Mouse (Mus musculus) forebrain, embryonic 10.5 days (tissue): Measurements from ENCODE around the gene Ripor2. TPM values are rescaled to one million over a fixed set of nuclear protein-coding genes. Genes with fewer than 3 reads are reported as not detected.
A peak's percentile ranks its signal among the peaks of the same experiment; 100 is the strongest.

ENCODE experiments used
- DNase-seq: peaks from one replicate; pipeline ENCODE4 v3.0.0-alpha.2; 2017; ENCODE audit warnings: low spot score; ENCODE audit errors: extremely low spot score
- H3K27ac ChIP-seq: fragments of 300-500 bp; sonication (generic); 2 replicates; pipeline ENCODE4 v1.5.1; 2016; ENCODE audit warnings: mild to moderate bottlenecking
- H3K27me3 ChIP-seq: fragments of 300-500 bp; sonication (generic); 2 replicates; pipeline ENCODE4 v1.6.1; 2016; ENCODE audit warnings: mild to moderate bottlenecking; ENCODE audit not compliant: poor library complexity, severe bottlenecking
- H3K36me3 ChIP-seq: fragments of 300-500 bp; sonication (generic); replicated peaks from 2 replicates; pipeline ENCODE4 v1.6.1; 2016; ENCODE audit warnings: mild to moderate bottlenecking, moderate library complexity
- H3K4me1 ChIP-seq: fragments of 300-500 bp; sonication (generic); 2 replicates; pipeline ENCODE4 v1.6.1; 2016
- H3K4me3 ChIP-seq: fragments of 300-500 bp; sonication (generic); 2 replicates; pipeline ENCODE4 v1.5.1; 2016; ENCODE audit warnings: mild to moderate bottlenecking, moderate library complexity
- H3K9me3 ChIP-seq: fragments of 300-500 bp; sonication (generic); 2 replicates; pipeline ENCODE4 v1.6.1; 2016; ENCODE audit warnings: mild to moderate bottlenecking, moderate library complexity
- WGBS: fragments of 180-500 bp; shearing (Covaris S2); methylation state at CpG from one replicate; pipeline ENCODE4 v1.1.7; 2016; 5-methylcytosine and 5-hydroxymethylcytosine counted together
- polyA plus RNA-seq: library from polyadenylated mRNA; unstranded; fragments of >200 nt; fragmentation: Nextera tagmentation; extraction: Ambion mirVana; gene quantifications from 2 replicates; pipeline ENCODE4 v1.2.1, GENCODE M21; 2016

The Ripor2 gene
- polyA plus RNA-seq, 1 experiment from 2014 or later: 2.2 TPM

DNA sequence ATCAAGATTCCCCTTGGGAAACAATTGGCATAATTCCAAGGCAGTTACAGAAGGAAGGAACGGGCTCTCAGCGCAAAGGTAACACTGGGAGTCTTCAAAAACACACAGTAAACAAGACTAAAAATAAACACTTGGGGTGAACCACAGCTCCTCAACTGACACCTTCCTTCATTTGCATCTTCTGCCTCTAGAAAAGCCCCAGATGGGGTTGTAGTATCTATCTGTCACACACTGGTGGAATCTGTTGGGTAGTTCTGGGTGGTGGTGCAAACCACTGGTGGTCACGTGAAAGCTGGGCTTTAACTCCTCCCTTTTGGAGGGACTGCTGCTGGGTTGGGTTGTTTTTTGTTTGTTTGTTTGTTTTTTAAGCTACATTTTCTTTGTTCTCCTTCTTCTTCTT, 31.4 kb downstream of the Ripor2 start:
- no peak for DNase-seq
- Histone ChIP-seq H3K36me3 (no peaks in the 10 kb centered on the region), H3K9me3 (no peaks in the 10 kb centered on the region), H3K27ac (no peak overlapping the region), H3K4me1 (peaks cover 15% of the 10 kb centered on the region), H3K4me3 (no peak overlapping the region), H3K27me3 (no peaks in the 10 kb centered on the region)
- WGBS: 90% methylated on average over 3 of the region's 3 CpGs

DNA sequence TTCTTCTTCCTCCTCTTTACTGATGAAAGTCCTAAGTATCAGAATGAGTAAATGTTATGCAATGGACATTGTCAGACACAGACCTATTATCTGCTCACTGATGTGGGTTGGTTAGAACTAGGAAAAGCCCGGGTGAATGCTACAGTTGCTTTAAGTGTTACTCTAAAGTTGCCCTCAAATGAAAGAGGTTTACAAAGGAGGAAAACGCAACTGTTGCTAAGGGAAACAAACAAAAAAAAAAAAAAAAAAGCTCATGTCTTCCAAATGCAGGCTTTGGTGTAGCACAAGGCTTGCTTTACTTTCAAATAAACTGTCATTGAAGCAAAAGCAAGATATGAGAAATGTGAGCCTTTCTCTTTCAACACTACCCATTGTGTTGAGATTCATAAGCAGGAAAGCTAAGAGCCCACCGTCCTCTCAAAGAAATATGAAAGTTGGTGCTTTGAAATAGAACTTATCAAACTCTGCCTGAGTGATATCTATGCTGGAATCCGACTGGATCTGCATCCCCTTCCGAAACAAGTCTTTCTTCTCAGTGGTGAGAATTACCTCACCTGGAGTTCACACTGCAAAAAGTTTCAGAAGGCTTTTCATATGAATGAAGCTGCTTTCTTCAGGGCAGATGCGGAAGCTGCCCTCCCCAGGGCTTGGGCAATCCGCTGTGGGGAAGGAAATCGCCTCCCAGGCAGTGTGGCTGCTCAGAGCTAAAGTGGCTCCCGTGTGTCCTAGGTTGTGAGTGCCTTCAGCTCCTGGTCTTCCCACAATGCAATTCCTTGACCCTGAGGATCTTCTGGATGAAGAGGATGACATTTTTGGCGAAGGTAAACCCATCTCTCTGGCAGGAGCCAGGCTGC, 32.2 kb downstream of the Ripor2 start:
- WGBS: 68% methylated on average over 10 of the region's 10 CpGs
- Histone ChIP-seq H3K4me3 (no peak overlapping the region), H3K27ac (no peak overlapping the region), H3K27me3 (no peaks in the 10 kb centered on the region), H3K4me1 (peaks cover 15% of the 10 kb centered on the region), H3K9me3 (no peaks in the 10 kb centered on the region), H3K36me3 (no peaks in the 10 kb centered on the region)
- DNase-seq: no peak

DNA sequence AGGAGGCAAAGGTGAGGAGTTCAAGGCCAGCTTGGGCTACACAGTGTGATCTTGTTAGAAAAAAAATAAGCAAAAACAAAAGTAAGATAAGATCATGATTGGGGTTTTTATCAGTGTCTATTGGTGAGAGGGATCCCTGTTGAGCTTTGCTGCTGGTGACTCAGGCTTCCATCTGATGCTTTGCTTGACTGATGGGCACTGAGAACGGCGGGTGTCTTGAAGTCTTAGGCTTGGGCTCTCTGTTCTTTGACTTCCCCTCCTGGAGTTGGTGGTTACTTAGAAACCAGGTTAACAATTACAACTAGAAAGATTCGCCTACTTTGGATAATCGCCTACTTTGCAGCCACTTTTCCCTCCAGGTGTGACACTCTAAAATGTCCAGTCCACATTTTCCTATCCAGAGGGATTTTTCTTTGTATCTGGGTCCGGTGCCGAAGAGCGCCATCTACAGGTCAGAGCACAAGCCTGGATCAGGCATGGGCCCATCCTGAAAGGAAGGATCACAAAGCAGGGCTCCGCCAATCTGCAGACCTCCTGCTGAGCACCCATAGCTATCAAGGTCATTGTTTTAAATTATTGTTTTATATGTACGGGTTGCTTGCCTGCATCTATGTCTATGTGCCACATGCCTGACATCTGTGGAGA, 34.1 kb downstream of the Ripor2 start:
- Histone ChIP-seq H3K36me3 (no peaks in the 10 kb centered on the region), H3K27ac (no peak overlapping the region), H3K4me1 (peaks cover 15% of the 10 kb centered on the region), H3K9me3 (no peaks in the 10 kb centered on the region), H3K4me3 (no peak overlapping the region), H3K27me3 (no peaks in the 10 kb centered on the region)
- DNase-seq: no peak
- WGBS: 54% methylated on average over 9 of the region's 9 CpGs

DNA sequence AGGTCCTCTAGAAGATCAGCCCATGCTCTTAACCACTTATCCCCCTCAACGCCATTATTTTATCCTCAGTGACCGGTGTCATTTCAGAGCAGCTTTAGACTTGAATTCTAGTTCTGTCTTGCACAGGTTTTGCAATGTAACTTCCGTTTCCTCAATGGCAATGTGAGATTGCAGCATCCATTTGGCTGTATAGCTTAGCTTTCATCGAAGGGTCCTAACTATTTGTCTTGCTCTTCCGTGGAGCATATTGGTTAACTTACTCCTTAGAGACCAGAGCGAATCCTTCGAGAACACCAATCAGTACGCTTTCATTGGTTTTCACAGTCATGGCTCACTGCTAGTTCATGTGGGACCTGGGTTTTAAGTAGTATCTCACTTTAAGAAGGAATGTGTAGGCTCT, 34.7 kb downstream of the Ripor2 start:
- Histone ChIP-seq H3K27ac (no peak overlapping the region), H3K27me3 (no peaks in the 10 kb centered on the region), H3K36me3 (no peaks in the 10 kb centered on the region), H3K9me3 (no peaks in the 10 kb centered on the region), H3K4me3 (no peak overlapping the region), H3K4me1 (peaks cover 15% of the 10 kb centered on the region)
- 89% methylated on average over 8 of the region's 8 CpGs for WGBS
- DNase-seq: no peak

DNA sequence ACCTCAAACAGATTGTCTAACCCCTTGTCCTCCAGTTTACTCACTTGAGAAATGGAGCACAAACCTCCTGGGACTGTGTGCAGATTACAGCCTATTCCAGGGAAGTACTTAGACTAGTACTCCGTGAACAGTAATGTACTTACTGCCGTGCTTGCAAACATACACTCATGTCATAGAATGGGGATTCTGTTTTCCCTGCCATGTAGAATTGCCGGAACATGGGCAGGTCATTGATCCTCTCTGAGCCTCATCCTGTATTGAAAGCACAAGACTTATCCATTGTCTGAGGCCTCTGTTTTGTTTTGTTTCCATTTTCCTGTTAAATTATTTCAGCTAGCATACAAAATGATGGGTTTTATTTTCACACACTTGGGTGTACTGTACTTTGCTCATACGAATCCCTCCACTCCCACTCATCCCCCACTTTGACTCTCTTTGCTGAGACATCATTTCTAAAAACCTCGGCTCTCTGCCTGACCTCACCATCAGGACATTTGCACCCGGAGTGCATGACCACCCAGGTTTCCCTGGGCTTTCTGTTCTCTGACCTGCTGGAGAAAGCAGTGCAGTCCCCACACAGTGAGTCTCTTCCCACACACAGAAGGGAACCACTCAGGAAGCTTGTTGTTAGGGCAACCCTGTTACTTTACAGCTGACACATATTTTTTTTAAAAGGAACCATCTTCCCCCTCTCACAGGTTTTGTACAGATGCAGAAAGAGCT, 35.2 kb downstream of the Ripor2 start:
- no peak for DNase-seq
- Histone ChIP-seq H3K9me3 (no peaks in the 10 kb centered on the region), H3K36me3 (no peaks in the 10 kb centered on the region), H3K27ac (0 out of 2 replicates have a peak overlapping the region, but pooled peaks have one; percentile 42), H3K4me3 (no peak overlapping the region), H3K4me1 (peaks cover 15% of the 10 kb centered on the region), H3K27me3 (no peaks in the 10 kb centered on the region)
- WGBS: 68% methylated on average over 6 of the region's 6 CpGs

DNA sequence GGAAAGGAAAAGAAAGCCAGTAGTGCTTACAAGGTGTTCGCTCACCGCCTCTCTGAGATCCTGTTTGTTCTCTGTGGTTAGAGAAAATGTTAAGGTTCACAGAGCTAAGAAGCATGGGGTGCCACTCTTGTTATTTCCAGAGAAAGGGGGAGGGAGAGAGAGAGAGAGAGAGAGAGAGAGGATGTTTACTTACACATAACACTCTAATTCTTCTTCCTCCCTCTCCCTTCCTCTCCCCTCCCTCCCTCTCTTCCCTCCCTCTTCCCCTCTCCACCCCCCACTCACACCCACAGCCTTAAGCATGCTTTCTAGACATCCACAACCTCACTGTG, 35.8 kb downstream of the Ripor2 start:
- H3K27ac ChIP-seq: 0 out of 2 replicates have a peak overlapping the region, but pooled peaks have one; percentile 42
- no peaks in the 10 kb centered on the region for H3K27me3 ChIP-seq
- no peaks in the 10 kb centered on the region for H3K36me3 ChIP-seq
- no peaks in the 10 kb centered on the region for H3K9me3 ChIP-seq
- DNase-seq: no peak
- peaks cover 15% of the 10 kb centered on the region for H3K4me1 ChIP-seq
- no peak overlapping the region for H3K4me3 ChIP-seq
- 76% methylated on average over 2 of the region's 2 CpGs for WGBS

DNA sequence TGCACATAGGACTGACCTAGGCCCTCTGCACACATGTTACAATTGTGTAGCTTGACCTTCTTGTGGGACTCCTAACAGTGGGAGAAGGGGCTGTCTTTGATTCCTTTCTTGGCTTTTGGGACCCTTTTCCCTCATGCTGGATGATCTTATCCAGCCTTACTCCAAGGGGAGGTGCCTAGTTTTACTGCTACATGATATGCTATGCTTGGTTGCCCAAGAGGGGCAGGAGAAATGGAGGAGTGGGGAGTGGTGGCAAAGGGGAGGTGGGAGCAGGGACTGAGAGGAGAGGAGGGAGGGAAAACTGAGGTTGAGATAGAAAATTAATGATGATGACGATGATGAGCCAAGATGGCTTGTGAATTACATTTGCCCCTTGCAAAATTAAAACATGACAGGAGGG, 37.7 kb downstream of the Ripor2 start:
- H3K4me3 ChIP-seq: no peak overlapping the region
- 100% methylated on average over 1 of the region's 1 CpGs for whole genome bisulfite sequencing
- H3K27me3 ChIP-seq: no peaks in the 10 kb centered on the region
- peaks cover 15% of the 10 kb centered on the region for H3K4me1 ChIP-seq
- no peak for DNase-seq
- no peaks in the 10 kb centered on the region for H3K9me3 ChIP-seq
- H3K36me3 ChIP-seq: no peaks in the 10 kb centered on the region
- no peak overlapping the region for H3K27ac ChIP-seq

DNA sequence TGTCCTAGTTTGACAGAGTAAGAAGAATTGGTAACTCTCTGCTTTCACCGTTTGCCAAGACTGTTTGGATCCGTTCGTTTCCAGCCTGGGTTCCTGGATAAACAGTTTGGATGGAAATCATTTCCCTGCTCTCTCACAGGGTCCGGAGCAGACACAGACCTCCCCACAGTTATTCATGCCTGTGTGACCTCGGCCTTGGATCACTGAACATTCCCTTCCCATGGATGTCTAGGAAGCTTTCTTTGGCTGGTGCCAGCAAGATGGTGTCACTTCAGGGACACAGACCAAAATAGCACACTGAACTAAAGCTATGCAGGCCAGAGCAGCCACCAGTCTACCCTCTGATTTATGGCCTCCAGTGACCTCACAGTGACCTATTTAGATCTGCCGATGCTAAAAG, 38.5 kb downstream of the Ripor2 start:
- no peak overlapping the region for H3K4me3 ChIP-seq
- H3K27me3 ChIP-seq: no peaks in the 10 kb centered on the region
- peaks cover 20% of the 10 kb centered on the region for H3K4me1 ChIP-seq
- H3K9me3 ChIP-seq: no peaks in the 10 kb centered on the region
- DNase-seq: no peak
- H3K27ac ChIP-seq: no peak overlapping the region
- 83% methylated on average over 6 of the region's 6 CpGs for WGBS
- H3K36me3 ChIP-seq: no peaks in the 10 kb centered on the region

DNA sequence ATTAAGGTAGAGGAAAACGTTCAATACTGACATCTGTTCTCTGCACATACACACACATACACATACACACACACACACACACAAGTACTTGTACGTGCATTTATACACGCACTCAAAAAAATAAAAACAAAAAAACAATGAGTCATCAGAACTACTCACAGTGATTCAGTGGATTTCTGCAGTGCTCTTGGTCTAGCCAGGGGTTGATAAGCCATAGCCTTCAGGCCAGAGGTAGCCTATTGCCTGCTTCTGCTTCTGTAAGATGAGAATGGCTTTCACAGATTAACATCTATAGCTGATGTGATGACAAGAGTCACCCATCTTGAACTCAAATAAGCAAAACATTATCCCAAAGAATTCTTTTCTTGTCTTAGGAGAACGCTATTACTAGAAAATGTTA, 41.6 kb downstream of the Ripor2 start:
- H3K36me3 ChIP-seq: no peaks in the 10 kb centered on the region
- H3K27ac ChIP-seq: no peak overlapping the region
- H3K27me3 ChIP-seq: no peaks in the 10 kb centered on the region
- no peak overlapping the region for H3K4me3 ChIP-seq
- 92% methylated on average over 4 of the region's 4 CpGs for WGBS
- H3K4me1 ChIP-seq: peaks cover 4% of the 10 kb centered on the region; the same call in 1 of the 2 replicates
- H3K9me3 ChIP-seq: no peaks in the 10 kb centered on the region
- no peak for DNase-seq

DNA sequence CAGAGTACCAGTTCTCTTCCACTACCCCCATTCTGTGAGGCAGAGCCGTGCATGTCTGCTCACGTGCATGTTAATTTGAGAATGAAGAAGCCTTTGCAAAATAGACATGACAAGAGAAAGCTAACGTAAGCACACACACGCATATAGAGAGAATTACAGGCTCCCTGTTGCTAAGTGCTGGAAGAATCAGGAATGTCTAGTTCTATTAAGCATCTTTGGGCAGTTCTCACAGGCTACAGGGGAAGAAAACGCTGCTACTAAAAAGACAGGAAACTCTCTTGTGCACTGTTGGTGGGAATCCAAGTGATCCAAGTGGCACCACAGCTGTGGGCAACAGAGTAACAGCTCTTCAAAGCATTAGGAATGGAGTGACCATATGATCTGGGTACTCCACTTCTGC, 43.1 kb downstream of the Ripor2 start:
- no peaks in the 10 kb centered on the region for H3K9me3 ChIP-seq
- no peaks in the 10 kb centered on the region for H3K27me3 ChIP-seq
- H3K27ac ChIP-seq: no peak overlapping the region
- H3K4me3 ChIP-seq: no peak overlapping the region
- H3K4me1 ChIP-seq: peaks cover 15% of the 10 kb centered on the region
- DNase-seq: no peak
- H3K36me3 ChIP-seq: no peaks in the 10 kb centered on the region
- 79% methylated on average over 5 of the region's 5 CpGs for WGBS

DNA sequence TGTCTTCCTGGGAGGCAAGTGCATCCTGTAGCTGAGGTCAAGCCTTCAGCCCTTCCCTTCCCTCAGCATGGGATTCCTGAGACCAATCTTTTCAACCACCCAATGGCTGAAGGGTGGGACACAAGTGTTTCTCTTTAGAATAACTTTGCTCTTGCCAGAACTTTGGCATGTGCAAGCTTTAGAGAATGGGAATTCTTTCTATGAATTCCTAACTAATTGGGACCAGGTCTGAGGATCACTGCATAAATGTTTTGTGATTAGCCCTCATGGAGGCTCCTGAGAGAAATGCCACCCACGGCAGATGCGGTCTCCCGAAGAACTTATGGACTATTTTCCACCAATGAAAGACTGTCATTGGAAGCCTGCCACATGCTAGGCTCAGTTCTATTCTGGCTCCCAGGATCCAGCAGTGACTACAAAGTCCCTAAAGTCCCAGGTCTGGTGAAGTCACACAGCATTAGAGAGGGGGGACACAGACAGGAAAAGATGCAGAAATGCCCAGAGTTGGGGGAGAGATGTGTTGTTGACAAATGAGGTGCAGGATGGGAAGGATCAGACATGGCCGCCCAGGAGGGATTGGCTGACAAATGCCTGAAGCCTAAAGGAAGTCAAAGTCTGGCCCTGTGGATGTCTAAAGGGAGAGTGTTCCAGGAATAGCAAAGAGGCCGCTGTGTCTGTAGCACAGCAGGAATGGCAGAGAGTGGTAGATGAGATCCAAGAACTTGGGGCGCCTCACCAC, 44.9 kb downstream of the Ripor2 start:
- WGBS: 87% methylated on average over 6 of the region's 6 CpGs
- Histone ChIP-seq H3K4me3 (no peak overlapping the region), H3K9me3 (no peaks in the 10 kb centered on the region), H3K27ac (no peak overlapping the region), H3K4me1 (peaks cover 21% of the 10 kb centered on the region), H3K27me3 (no peaks in the 10 kb centered on the region), H3K36me3 (no peaks in the 10 kb centered on the region)
- DNase-seq: no peak

DNA sequence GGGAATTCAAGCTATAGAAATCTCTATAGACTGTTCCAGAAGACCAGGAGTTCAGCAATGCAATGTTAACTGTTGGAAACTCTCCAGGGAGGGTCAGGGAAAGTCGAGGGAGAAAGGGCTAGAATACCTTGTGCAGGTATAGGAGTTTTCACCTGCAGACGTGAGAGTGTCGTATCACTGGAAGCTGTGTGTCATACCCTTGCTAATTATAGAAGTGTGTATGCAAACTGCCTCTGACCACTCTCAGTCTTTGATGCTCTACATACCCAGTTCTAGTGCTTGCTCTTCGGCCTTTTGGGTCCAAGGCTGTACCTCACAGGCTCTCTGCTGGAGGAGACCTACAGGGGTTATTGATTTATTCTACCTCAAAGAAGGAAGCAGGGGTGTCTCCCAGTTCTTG, 46.2 kb downstream of the Ripor2 start:
- no peaks in the 10 kb centered on the region for H3K9me3 ChIP-seq
- no peak for DNase-seq
- no peaks in the 10 kb centered on the region for H3K27me3 ChIP-seq
- no peaks in the 10 kb centered on the region for H3K36me3 ChIP-seq
- no peak overlapping the region for H3K4me3 ChIP-seq
- no peak overlapping the region for H3K27ac ChIP-seq
- WGBS: 90% methylated on average over 4 of the region's 4 CpGs
- peaks cover 21% of the 10 kb centered on the region for H3K4me1 ChIP-seq
